Mouse (Mus musculus) thymus, adult 2 months (tissue): ENCODE results near the gene Luc7l2. TPM values are rescaled to one million over a fixed set of nuclear protein-coding genes. Genes with fewer than 3 reads are reported as not detected.
A peak's percentile ranks its signal among the peaks of the same experiment; 100 is the strongest.

Experiments used
- DNase-seq: peaks from one replicate; pipeline ENCODE4 v3.0.0; 2021
- H3K27ac ChIP-seq: fragments of 200-500 bp; 2 replicates; pipeline ENCODE4 v1.5.1; 2012; ENCODE audit warnings: low read length, control low read depth; ENCODE audit not compliant: control insufficient read depth, insufficient read depth
- H3K27me3 ChIP-seq: fragments of 200-500 bp; 2 replicates; pipeline ENCODE4 v1.6.1; 2012; ENCODE audit warnings: mild to moderate bottlenecking, low read length, moderate library complexity, mixed read lengths; ENCODE audit not compliant: control insufficient read depth, insufficient read depth
- H3K36me3 ChIP-seq: fragments of 200-500 bp; 2 replicates; pipeline ENCODE4 v1.6.1; 2012; ENCODE audit warnings: mild to moderate bottlenecking, low read length, moderate library complexity; ENCODE audit not compliant: control insufficient read depth, insufficient read depth
- H3K4me1 ChIP-seq: fragments of 200-500 bp; replicated peaks from 2 replicates; pipeline ENCODE4 v1.6.1; 2012; ENCODE audit warnings: low read length; ENCODE audit not compliant: control insufficient read depth, insufficient read depth
- H3K4me3 ChIP-seq: fragments of 200-500 bp; 2 replicates; pipeline ENCODE4 v1.5.1; 2012; ENCODE audit warnings: mild to moderate bottlenecking, low read length, control low read depth, moderate library complexity; ENCODE audit not compliant: control insufficient read depth, insufficient read depth
- CTCF ChIP-seq: fragments of 200-500 bp; IDR thresholded peaks from 2 replicates; pipeline ENCODE4 v1.5.1; 2012; ENCODE audit warnings: mild to moderate bottlenecking, control low read depth, low read length, moderate library complexity, borderline replicate concordance; ENCODE audit not compliant: control insufficient read depth, poor library complexity, insufficient read depth; ENCODE audit errors: extremely low read depth
- POLR2A ChIP-seq: fragments of 200-500 bp; IDR thresholded peaks from 2 replicates; pipeline ENCODE4 v1.6.1; 2012; ENCODE audit warnings: mild to moderate bottlenecking, low read length, control low read depth, moderate library complexity; ENCODE audit not compliant: control insufficient read depth, poor library complexity, insufficient read depth; ENCODE audit errors: extremely low read depth
- WGBS: fragments of 180-500 bp; shearing (Covaris S2); methylation state at CpG from one replicate; pipeline ENCODE4 v1.1.7; 2018; 5-methylcytosine and 5-hydroxymethylcytosine counted together
- polyA plus RNA-seq: library from polyadenylated mRNA; depleted of rRNA; stranded (reverse); fragments of >200 nt; gene quantifications from 2 replicates; pipeline ENCODE4 v1.2.3, GENCODE M21; 2012; rRNA removed

The Luc7l2 gene
- polyA plus RNA-seq: 48.5 and 64.3 TPM in 2 replicates

GRCm38 (mm10) chr6:38551062-38551988 is at the start of gene Luc7l2:
Luc7l2 (plus strand) TSS chr6:38551334.
- TF ChIP-seq CTCF: peak; percentile 35; the same call in 1 of the 2 replicates
- TF ChIP-seq POLR2A: peak; percentile 89
- DNase-seq: peak; percentile 94
- Histone ChIP-seq H3K4me3 (peak within 1 kb of the TSS; percentile 94), H3K36me3 (no peaks in the 10 kb centered on the region), H3K27ac (peak within 1 kb of the TSS; percentile 89), H3K27me3 (no peaks in the 10 kb centered on the region), H3K4me1 (no peaks in the 10 kb centered on the region)
- WGBS: under 1% methylated on average over 98 of the region's 98 CpGs

- TF ChIP-seq POLR2A: no peak
- TF ChIP-seq CTCF: no peak
- no peak overlapping the region for H3K4me3 ChIP-seq
- H3K27ac ChIP-seq: no peak overlapping the region; the same call in 1 of the 2 replicates
- H3K4me1 ChIP-seq: peaks cover 4% of the 10 kb centered on the region
- H3K36me3 ChIP-seq: no peaks in the 10 kb centered on the region
- DNase-seq: no peak
- 98% methylated on average over 1 of the region's 1 CpGs for WGBS
- no peaks in the 10 kb centered on the region for H3K27me3 ChIP-seq
These were observed 39.0 kb upstream of the Luc7l2 start for GRCm38 (mm10) chr6:38512096-38512495.

GRCm38 (mm10) chr6:38512830-38513229 is 38.3 kb upstream of the Luc7l2 start:
- no peaks in the 10 kb centered on the region for H3K36me3 ChIP-seq
- TF ChIP-seq POLR2A (no peak), CTCF (no peak)
- DNase-seq: peak; percentile 61
- H3K4me3 ChIP-seq: no peak overlapping the region
- H3K27ac ChIP-seq: no peak overlapping the region
- H3K4me1 ChIP-seq: peaks cover 4% of the 10 kb centered on the region
- H3K27me3 ChIP-seq: no peaks in the 10 kb centered on the region

GRCm38 (mm10) chr6:38515201-38515600 is 35.9 kb upstream of the Luc7l2 start:
- DNase-seq: no peak
- H3K4me1 ChIP-seq: peaks cover 4% of the 10 kb centered on the region
- 95% methylated on average over 4 of the region's 4 CpGs for WGBS

GRCm38 (mm10) chr6:38523851-38524250 is 27.3 kb upstream of the Luc7l2 start:
- no peak overlapping the region for H3K27ac ChIP-seq
- H3K4me3 ChIP-seq: no peak overlapping the region
- 69% methylated on average over 8 of the region's 8 CpGs for WGBS
- DNase-seq: no peak
- TF ChIP-seq POLR2A: no peak
- no peak for TF ChIP-seq CTCF
- H3K36me3 ChIP-seq: no peaks in the 10 kb centered on the region
- no peaks in the 10 kb centered on the region for H3K27me3 ChIP-seq
- no peaks in the 10 kb centered on the region for H3K4me1 ChIP-seq

More at GRCm38 (mm10) chr6:38515201-38515600, 35.9 kb upstream of the Luc7l2 start:
- no peak overlapping the region for H3K27ac ChIP-seq
- H3K4me3 ChIP-seq: no peak overlapping the region
- H3K36me3 ChIP-seq: no peaks in the 10 kb centered on the region
- no peaks in the 10 kb centered on the region for H3K27me3 ChIP-seq
- TF ChIP-seq CTCF (no peak), POLR2A (no peak)

- peaks cover 3% of the 10 kb centered on the region for H3K4me1 ChIP-seq
- H3K27ac ChIP-seq: no peak overlapping the region
- peak; percentile 37 for DNase-seq
- no peaks in the 10 kb centered on the region for H3K27me3 ChIP-seq
- no peak for TF ChIP-seq POLR2A
- TF ChIP-seq CTCF: no peak
- WGBS: 36% methylated on average over 5 of the region's 5 CpGs
- H3K4me3 ChIP-seq: no peak overlapping the region
- no peaks in the 10 kb centered on the region for H3K36me3 ChIP-seq
These were observed 19.8 kb upstream of the Luc7l2 start for GRCm38 (mm10) chr6:38531211-38531820.
